Mouse (Mus musculus) spleen, postnatal 10 days (tissue): ENCODE results near the gene Ext2.

Experiments
- DNase-seq, 2 experiments: peaks; one replicate each; pipeline ENCODE4 v3.0.0; 2021 to 2022; ENCODE audit warnings: low spot score in 2 of 2

The Ext2 gene

GRCm38 (mm10) chr2:93822045-93822749 is at the start of gene Ext2:
Gene Ext2 (minus strand): TSS chr2:93822568.
- DNase-seq: peak; percentile 91 to 92

- DNase-seq: no peak
These were observed 49.1 kb upstream of the Ext2 start for GRCm38 (mm10) chr2:93871411-93871925.

DNA sequence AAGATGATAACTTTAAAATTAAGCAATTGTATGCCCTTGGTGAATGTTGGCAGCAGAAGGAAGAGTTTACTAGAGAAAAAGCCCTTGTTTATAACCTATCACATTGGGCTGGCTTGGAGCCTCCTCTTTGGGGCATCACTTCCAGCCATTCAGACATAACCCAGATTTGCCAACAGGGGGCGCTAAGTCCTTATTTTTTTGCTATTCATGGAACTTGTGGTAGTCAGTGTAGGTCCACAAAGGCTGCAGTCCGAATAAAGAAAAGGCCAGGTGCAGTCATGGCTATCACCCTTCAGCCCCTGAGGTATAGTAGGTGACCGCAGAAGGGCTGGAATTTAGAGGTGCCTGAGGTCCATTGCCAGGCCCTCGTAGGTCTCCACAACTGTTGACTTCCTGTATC is 48.5 kb upstream of the Ext2 start:
- DNase-seq: peak in 1 of 2 experiments; percentile 55

GRCm38 (mm10) chr2:93869107-93869600 is 46.8 kb upstream of the Ext2 start, which contains the start of gene Accsl:
Gene Accsl (minus strand): TSS chr2:93869157.
- DNase-seq: no peak

DNA sequence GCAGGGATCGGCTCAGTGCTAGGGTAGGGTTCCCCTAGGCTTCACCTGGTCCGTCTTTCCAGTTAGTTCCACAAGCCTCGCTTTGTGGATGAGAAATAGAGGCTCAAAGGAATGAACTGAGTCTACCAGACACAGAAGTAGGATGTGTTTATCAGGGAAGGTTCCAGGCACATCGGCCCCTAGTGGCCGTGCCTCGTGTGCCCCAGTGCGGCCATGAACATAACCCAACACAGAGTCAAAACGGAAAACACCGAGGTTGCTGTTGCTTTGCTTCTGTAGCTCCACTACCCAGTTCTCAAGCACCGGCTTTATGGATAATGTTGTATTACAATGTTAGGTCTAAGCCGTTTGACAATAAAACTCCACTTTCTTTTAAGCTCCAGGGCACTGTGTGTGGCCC is 46.2 kb upstream of the Ext2 start:
- DNase-seq: no peak

DNA sequence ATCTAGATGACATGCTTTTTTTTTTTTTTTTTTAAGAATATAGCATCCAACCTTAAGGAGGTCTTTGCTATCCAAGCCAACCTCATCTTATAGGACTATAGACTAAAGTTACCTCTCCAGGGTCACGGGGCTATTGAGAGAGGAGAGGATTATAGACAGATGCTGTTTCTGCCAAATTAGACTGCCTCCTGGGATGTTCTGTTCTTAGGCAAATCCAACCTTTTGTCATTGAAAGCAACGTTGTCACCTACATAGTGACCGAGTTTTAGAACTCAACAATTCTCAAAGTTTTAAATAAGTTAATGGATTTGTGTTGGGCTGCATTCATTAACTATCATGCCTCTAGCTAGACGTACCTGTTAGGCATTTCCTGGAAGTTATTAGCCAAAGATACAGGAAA is 40.9 kb upstream of the Ext2 start:
- DNase-seq: no peak

DNA sequence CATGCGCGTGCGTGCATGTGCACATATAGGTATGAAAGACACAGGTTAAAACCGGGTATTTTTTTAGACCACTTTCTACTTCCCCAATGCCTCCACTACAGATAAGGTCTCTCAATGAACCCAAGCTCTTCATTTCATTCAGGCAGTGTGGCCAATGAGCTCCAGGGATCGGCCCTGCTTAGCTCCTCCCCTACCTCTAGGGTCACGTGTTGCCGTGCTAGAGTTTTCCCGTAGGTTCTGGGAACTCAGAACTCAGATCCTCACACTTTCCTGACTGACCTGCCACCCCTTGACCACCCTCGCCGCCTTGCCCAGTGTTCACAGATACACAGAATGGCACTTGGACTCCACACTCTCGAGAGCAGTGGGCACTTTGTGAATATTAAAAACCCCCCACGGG is 36.5 kb upstream of the Ext2 start:
- no peak for DNase-seq

DNA sequence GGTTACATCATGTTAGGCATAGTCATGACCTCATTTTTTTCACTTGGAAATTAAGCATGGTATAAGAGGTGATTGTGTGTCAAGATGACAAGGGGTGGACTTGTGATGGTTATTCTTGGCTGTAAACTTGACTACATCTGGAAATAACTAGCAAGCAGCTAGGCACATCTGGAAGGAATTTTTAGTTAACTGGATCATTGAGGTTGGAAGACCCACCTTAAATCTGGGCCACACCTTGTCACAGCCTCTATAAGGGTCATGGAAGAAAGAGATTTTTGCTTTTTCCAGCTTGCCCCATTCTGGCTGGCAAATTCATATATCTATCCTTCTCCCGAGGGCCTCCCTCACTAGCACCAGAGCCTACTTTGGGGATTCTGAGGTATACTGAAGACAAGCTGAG is 28.9 kb upstream of the Ext2 start:
- DNase-seq: no peak

- DNase-seq: peak in 1 of 2 experiments; percentile 20
These were observed 28.1 kb upstream of the Ext2 start for GRCm38 (mm10) chr2:93850317-93850944.

GRCm38 (mm10) chr2:93849505-93850089 is 27.2 kb upstream of the Ext2 start, which contains the start of gene Accs:
Gene Accs (minus strand): TSS chr2:93849943.
- peak; percentile 34 to 53 for DNase-seq

DNA sequence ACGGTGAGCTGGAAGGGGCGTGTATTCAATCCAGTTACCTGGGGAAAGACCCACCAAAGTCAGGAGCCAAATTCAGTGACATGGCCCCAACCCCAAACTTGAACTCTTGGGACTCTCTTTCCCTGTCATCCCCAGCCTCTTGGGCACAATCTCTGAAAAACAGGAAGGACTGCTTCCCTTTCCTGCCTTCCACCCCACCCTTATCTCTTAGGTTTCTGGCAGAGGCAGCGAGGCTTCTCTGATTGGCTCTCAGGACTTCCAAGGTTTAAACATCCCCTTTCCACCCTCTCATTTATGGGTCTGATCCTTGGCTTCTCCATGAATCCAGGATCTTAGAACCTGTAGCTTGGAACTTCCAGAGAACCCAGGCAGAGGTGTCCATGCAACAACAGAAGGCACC is 19.0 kb upstream of the Ext2 start:
- DNase-seq: no peak

- no peak for DNase-seq
These were observed 17.7 kb upstream of the Ext2 start for GRCm38 (mm10) chr2:93840109-93840508.

DNA sequence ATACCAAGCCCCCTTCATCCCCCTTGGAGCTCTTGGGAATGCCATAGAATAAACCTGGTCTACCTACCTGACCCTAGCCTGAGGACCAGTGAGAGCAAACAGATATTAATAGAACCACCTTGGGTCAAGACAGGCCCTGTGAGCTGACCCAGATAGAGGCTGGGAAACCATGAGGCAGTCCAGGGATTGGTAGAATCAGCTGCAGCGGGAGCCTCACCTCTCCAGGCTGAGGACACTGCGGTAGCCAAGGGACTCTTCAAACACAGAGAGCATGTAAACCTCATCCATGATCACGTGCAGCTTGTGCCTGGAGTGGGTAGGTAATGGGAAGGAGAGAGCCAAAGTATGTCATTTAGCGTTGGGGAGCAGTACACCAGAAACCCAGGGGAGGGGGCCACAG is 16.6 kb upstream of the Ext2 start:
- DNase-seq: no peak

DNA sequence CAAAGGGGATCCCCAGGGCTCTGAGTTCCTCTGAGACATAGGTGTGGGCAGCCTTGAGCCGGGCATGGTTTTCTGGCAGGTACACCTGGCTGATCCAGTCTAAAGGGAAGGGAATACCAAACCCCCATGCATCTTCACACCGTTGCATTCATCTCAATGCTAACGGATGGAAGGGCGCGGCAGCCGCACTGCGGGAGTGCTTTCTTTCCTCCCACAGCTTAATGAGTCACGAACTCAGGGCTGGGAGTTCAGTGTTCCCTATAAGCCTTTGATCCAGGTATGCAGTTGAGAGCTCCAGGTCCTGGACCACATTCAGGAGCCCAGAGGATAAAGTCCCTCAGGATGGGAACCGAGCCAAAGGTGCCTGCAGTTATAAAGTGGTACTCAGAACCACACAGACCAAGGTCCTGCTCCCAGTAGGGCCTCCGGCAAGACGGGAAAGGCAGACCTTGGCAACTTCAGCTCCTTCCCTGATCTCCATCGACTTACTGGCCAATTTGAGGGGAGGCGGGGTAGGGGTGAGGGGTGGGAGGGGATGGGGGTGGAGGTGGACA is 13.9 kb upstream of the Ext2 start:
- DNase-seq: no peak

GRCm38 (mm10) chr2:93835596-93835995 is 13.2 kb upstream of the Ext2 start:
- DNase-seq: no peak

- DNase-seq: peak; percentile 23 to 72
These were observed 1.2 kb upstream of the Ext2 start for GRCm38 (mm10) chr2:93823519-93823918.

GRCm38 (mm10) chr2:93817791-93818190 is 4.6 kb downstream of the Ext2 start:
- DNase-seq: no peak

DNA sequence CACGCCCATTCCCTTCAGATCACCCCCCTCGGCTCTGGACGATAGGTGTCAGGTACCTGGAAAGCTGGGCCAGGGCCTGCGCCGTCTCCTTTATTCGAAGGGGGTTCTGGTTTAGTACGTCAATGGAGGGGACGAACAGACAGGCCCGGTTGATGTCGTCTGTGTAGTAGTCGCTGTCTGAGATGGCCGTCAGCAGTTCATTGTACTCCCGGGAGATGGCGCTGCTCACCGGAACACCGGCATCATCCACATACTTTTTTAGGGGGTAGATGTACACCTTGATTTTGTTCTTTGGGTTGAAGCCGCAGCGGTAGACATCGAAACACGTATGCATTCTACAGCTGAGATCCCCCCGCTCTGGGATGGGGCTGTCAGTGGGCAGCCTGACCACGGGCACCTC is 9.0 kb downstream of the Ext2 start:
- no peak for DNase-seq

GRCm38 (mm10) chr2:93811812-93812211 is 10.6 kb downstream of the Ext2 start:
- DNase-seq: peak; percentile 54 to 85

- DNase-seq: peak in 1 of 2 experiments; percentile 43
These were observed 12.4 kb downstream of the Ext2 start for GRCm38 (mm10) chr2:93809931-93810330.

GRCm38 (mm10) chr2:93808071-93808470 is 14.3 kb downstream of the Ext2 start:
- no peak for DNase-seq

DNA sequence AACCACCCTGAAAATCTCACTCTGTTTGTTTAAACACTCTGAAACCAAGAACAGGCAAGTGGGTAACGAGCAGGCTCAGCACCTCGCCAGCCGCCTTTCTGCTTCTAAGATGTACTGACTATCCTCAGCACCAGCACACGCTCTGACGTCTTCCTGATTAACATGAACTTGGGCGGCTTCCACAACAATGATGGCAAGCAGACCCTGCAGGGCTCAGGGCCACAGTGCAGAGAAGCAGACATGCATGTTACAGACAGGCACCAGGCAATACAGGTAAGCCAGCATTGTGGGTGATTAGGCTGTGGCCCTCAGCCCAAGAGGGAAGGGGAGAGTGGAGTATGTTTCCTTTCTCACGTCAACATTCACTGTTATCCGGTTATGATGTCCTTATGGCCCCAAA is 14.9 kb downstream of the Ext2 start:
- DNase-seq: no peak
